Mouse (Mus musculus) c-Kit-positive CD71-positive TER-119-negative erythroid progenitor cells, embryonic 14.5 days (primary cell): ENCODE results near the gene Clcn6.

Experiments used
- DNase-seq: peaks from one replicate; pipeline ENCODE4 v3.0.0-alpha.2; 2013; ENCODE audit warnings: low read depth

The Clcn6 gene

GRCm38 (mm10) chr4:148040029-148040830, 1.6 kb upstream of the Clcn6 start:
- no peak for DNase-seq

- peak; percentile 29 for DNase-seq
Measured at GRCm38 (mm10) chr4:148039254-148040028, 820 bp upstream of the Clcn6 start.

GRCm38 (mm10) chr4:148038079-148038599, 482 bp downstream of the Clcn6 start:
- no peak for DNase-seq

GRCm38 (mm10) chr4:148035440-148035839, 3.2 kb downstream of the Clcn6 start:
- no peak for DNase-seq

GRCm38 (mm10) chr4:148033858-148034410, 4.7 kb downstream of the Clcn6 start:
- DNase-seq: no peak

- DNase-seq: no peak
Measured at GRCm38 (mm10) chr4:148030506-148030905, 8.1 kb downstream of the Clcn6 start.

- DNase-seq: no peak
Measured at GRCm38 (mm10) chr4:148029297-148029696, 9.3 kb downstream of the Clcn6 start.

GRCm38 (mm10) chr4:148024003-148024402, 14.6 kb downstream of the Clcn6 start:
- no peak for DNase-seq

- no peak for DNase-seq
Measured at GRCm38 (mm10) chr4:148018410-148018809, 20.2 kb downstream of the Clcn6 start.

GRCm38 (mm10) chr4:148016981-148017380, 21.6 kb downstream of the Clcn6 start:
- DNase-seq: no peak

GRCm38 (mm10) chr4:148015418-148015817, 23.2 kb downstream of the Clcn6 start:
- no peak for DNase-seq

GRCm38 (mm10) chr4:148012216-148012615, 26.4 kb downstream of the Clcn6 start:
- no peak for DNase-seq

GRCm38 (mm10) chr4:148011332-148011731, 27.3 kb downstream of the Clcn6 start:
- no peak for DNase-seq

- DNase-seq: no peak
Measured at GRCm38 (mm10) chr4:148009641-148010040, 29.0 kb downstream of the Clcn6 start.

- DNase-seq: no peak
Measured at GRCm38 (mm10) chr4:148008412-148008811, 30.2 kb downstream of the Clcn6 start.

GRCm38 (mm10) chr4:148004361-148004760, 34.3 kb downstream of the Clcn6 start:
- no peak for DNase-seq

- DNase-seq: no peak
Measured at GRCm38 (mm10) chr4:148001866-148002265, 36.8 kb downstream of the Clcn6 start.

- no peak for DNase-seq
Measured at GRCm38 (mm10) chr4:148001013-148001789, 37.4 kb downstream of the Clcn6 start.

GRCm38 (mm10) chr4:148000202-148000772, 38.3 kb downstream of the Clcn6 start, which contains the start of gene Nppa:
Gene Nppa (plus strand): TSS chr4:148000722.
- DNase-seq: no peak

GRCm38 (mm10) chr4:147995311-147995710, 43.3 kb downstream of the Clcn6 start:
- no peak for DNase-seq

GRCm38 (mm10) chr4:147993571-147994095, 45.0 kb downstream of the Clcn6 start:
- no peak for DNase-seq
